Mouse (Mus musculus): ENCODE data around the gene Polr3c.
"Not testable (repeated sequence)": the region's sequence is repeated elsewhere in the genome, so short reads cannot be mapped to it uniquely, and the experiment has no call there.

The Polr3c gene

GRCm38 (mm10) chr3:96727343-96727827, at the start of gene Polr3c, which contains the start of gene Rnf115:
TSS of gene Polr3c (minus strand) at chr3:96727628.
TSS of gene Rnf115 (plus strand) at chr3:96727664.
- in situ Hi-C loops (cut with MboI, MseI): no loop called here

- in situ Hi-C loops (cut with MboI, MseI): no loop called here
Measured at GRCm38 (mm10) chr3:96777120-96777519, 49.7 kb upstream of the Polr3c start.

- in situ Hi-C loops (cut with MboI, MseI): no loop called here
Measured at GRCm38 (mm10) chr3:96772949-96773348, 45.5 kb upstream of the Polr3c start.

- in situ Hi-C loops (cut with MboI, MseI): no loop called here
Measured at GRCm38 (mm10) chr3:96769971-96770370, 42.5 kb upstream of the Polr3c start.

- in situ Hi-C loops (cut with MboI, MseI): no loop called here
Measured at GRCm38 (mm10) chr3:96764528-96764927, 37.1 kb upstream of the Polr3c start.

GRCm38 (mm10) chr3:96759695-96760094, 32.3 kb upstream of the Polr3c start:
- in situ Hi-C loops (cut with MboI, MseI): no loop called here

GRCm38 (mm10) chr3:96757691-96758090, 30.3 kb upstream of the Polr3c start:
- in situ Hi-C loops (cut with MboI, MseI): no loop called here

- in situ Hi-C loops (cut with MboI, MseI): no loop called here
Measured at GRCm38 (mm10) chr3:96755935-96756334, 28.5 kb upstream of the Polr3c start.

GRCm38 (mm10) chr3:96746829-96747228, 19.4 kb upstream of the Polr3c start:
- in situ Hi-C loops (cut with MboI, MseI): no loop called here

- in situ Hi-C loops (cut with MboI, MseI): no loop called here
Measured at GRCm38 (mm10) chr3:96744348-96744747, 16.9 kb upstream of the Polr3c start.

GRCm38 (mm10) chr3:96740279-96740678, 12.9 kb upstream of the Polr3c start:
- in situ Hi-C loops (cut with MboI, MseI): not testable (repeated sequence)

- in situ Hi-C loops (cut with MboI, MseI): no loop called here
Measured at GRCm38 (mm10) chr3:96737995-96738394, 10.6 kb upstream of the Polr3c start.

GRCm38 (mm10) chr3:96737013-96737740, 9.7 kb upstream of the Polr3c start:
- in situ Hi-C loops (cut with MboI, MseI): no loop called here

GRCm38 (mm10) chr3:96735200-96735599, 7.8 kb upstream of the Polr3c start:
- in situ Hi-C loops (cut with MboI, MseI): no loop called here

GRCm38 (mm10) chr3:96733984-96734383, 6.6 kb upstream of the Polr3c start:
- in situ Hi-C loops (cut with MboI, MseI): no loop called here

- in situ Hi-C loops (cut with MboI, MseI): no loop called here
Measured at GRCm38 (mm10) chr3:96730785-96731184, 3.4 kb upstream of the Polr3c start.

GRCm38 (mm10) chr3:96729403-96729784, 2.0 kb upstream of the Polr3c start:
- in situ Hi-C loops (cut with MboI, MseI): no loop called here

GRCm38 (mm10) chr3:96728634-96729402, 1.4 kb upstream of the Polr3c start:
- in situ Hi-C loops (cut with MboI, MseI): no loop called here

- in situ Hi-C loops (cut with MboI, MseI): no loop called here
Measured at GRCm38 (mm10) chr3:96727828-96728633, 603 bp upstream of the Polr3c start.

GRCm38 (mm10) chr3:96719173-96719572, 8.3 kb downstream of the Polr3c start:
- in situ Hi-C loops (cut with MboI, MseI): no loop called here

- in situ Hi-C loops (cut with MboI, MseI): no loop called here
Measured at GRCm38 (mm10) chr3:96715854-96716253, 11.6 kb downstream of the Polr3c start.

- in situ Hi-C loops (cut with MboI, MseI): no loop called here
Measured at GRCm38 (mm10) chr3:96714286-96714685, 13.1 kb downstream of the Polr3c start.
